Comparison of ENCODE assay signal across 8 mouse cellular contexts in genomic region chr8:80739932-80740331, GRCm38 (mm10). TPM values are rescaled to one million over a fixed set of nuclear protein-coding genes. Genes with fewer than 3 reads are reported as not detected.
DNase-seq lines count a peak whose midpoint lies in the region; ATAC-seq and TF ChIP-seq lines count a peak whose summit lies in the region.

No protein-coding gene starts in this region.

- peaks cover 7% of the 10 kb centered on the region; the same call in 1 of the 2 replicates for H3K4me1 ChIP-seq in heart, embryonic 11.5 days (ENCODE audit: control insufficient read depth, insufficient read depth, low read length)
- peaks cover 2 to 6% of the 10 kb centered on the region in 2 experiments; a peak in 3 of 4 replicates for H3K4me1 ChIP-seq in ES-E14 (ENCODE audit: control insufficient read depth in 2 of 2, insufficient read depth in 2 of 2, low read length in 2 of 2, poor library complexity in 1 of 2)
- peaks cover 13% of the 10 kb centered on the region for H3K4me1 ChIP-seq in heart, embryonic 16.5 days (ENCODE audit: control insufficient read depth, insufficient read depth, low read length)

- peaks cover 35% of the 10 kb centered on the region for H3K79me2 ChIP-seq in macrophage (ENCODE audit: inconsistent target)

- peak overlapping the region; percentile 77 for H3K4me2 ChIP-seq in heart, embryonic 11.5 days
- H3K4me2 ChIP-seq in heart, embryonic 16.5 days (ENCODE audit: low read depth, low read length): peak overlapping the region; percentile 73

- peak overlapping the region; percentile 76 for H3K9ac ChIP-seq in heart, embryonic 11.5 days (ENCODE audit: low read depth, low read length)
- peak overlapping the region; percentile 75 for H3K9ac ChIP-seq in ES-E14 (ENCODE audit: insufficient read depth, low read depth, low read length, poor library complexity, severe bottlenecking)
- H3K9ac ChIP-seq in heart, embryonic 16.5 days (ENCODE audit: low read length): peak overlapping the region; percentile 70

- DNase-seq in heart, postnatal 36 days: no peak
- DNase-seq in ES-E14 (ENCODE audit: low read depth, low spot score): no peak
- no peak for DNase-seq in T-cell, adult 2 months (ENCODE audit: low spot score)
- no peak for DNase-seq in spleen, adult 18-20 months
- no peak for DNase-seq in cerebellum, adult 9-10 months

- H3K4me3 ChIP-seq in heart, embryonic 11.5 days (ENCODE audit: low read depth, low read length): peak overlapping the region; percentile 47
- peak overlapping the region; percentile 79 to 92 for H3K4me3 ChIP-seq in ES-E14 (ENCODE audit: insufficient read depth in 1 of 2, low read depth in 1 of 2, low read length in 2 of 2, poor library complexity in 1 of 2, severe bottlenecking in 1 of 2)
- H3K4me3 ChIP-seq in heart, embryonic 16.5 days (ENCODE audit: low read length): peak overlapping the region; percentile 53
- peak overlapping the region; percentile 63 for H3K4me3 ChIP-seq in macrophage (ENCODE audit: inconsistent target)

- H3K36me3 ChIP-seq in heart, embryonic 11.5 days (ENCODE audit: control insufficient read depth, insufficient read depth, low read length): peaks cover 7% of the 10 kb centered on the region
- peaks cover 6% of the 10 kb centered on the region for H3K36me3 ChIP-seq in ES-E14 (ENCODE audit: control insufficient read depth, insufficient read depth, low read length, poor library complexity, severe bottlenecking)
- peaks cover 5% of the 10 kb centered on the region; the same call in 1 of the 2 replicates for H3K36me3 ChIP-seq in heart, embryonic 16.5 days (ENCODE audit: control insufficient read depth, insufficient read depth)
- H3K36me3 ChIP-seq in macrophage (ENCODE audit: inconsistent target): no peaks in the 10 kb centered on the region

- peak overlapping the region; percentile 94 for H3K27ac ChIP-seq in heart, embryonic 11.5 days (ENCODE audit: low read depth, low read length)
- H3K27ac ChIP-seq in ES-E14 (ENCODE audit: insufficient read depth, low read depth, low read length, poor library complexity, severe bottlenecking) (peak overlapping the region; percentile 45), macrophage (peak overlapping the region; percentile 68)
- peak overlapping the region; percentile 90 for H3K27ac ChIP-seq in heart, embryonic 16.5 days (ENCODE audit: low read length)

- 12% methylated on average over 14 of the region's 14 CpGs for WGBS in heart, embryonic 11.5 days (ENCODE audit: insufficient replicate concordance)
- 10% methylated on average over 14 of the region's 14 CpGs for WGBS in heart, embryonic 16.5 days
- WGBS in macrophage (ENCODE audit: missing documents): 26% methylated on average over 14 of the region's 14 CpGs

- in situ Hi-C loops in ES-E14 (cut with MboI; ENCODE audit: low sequenced_read_pairs in 2 of 2, unreplicated experiment in 2 of 2): loop anchor here (10.0 to 25.0 kb wide), 2 partner anchors 255 to 1053 kb away; no protein-coding TSS in a partner anchor

- no peaks in the 10 kb centered on the region for H3K9me3 ChIP-seq in heart, embryonic 11.5 days (replicated peaks; ENCODE audit: control insufficient read depth, low read length)
- no peaks in the 10 kb centered on the region for H3K9me3 ChIP-seq in ES-E14 (ENCODE audit: control insufficient read depth, insufficient read depth, low read depth, low read length)
- H3K9me3 ChIP-seq in heart, embryonic 16.5 days (replicated peaks; ENCODE audit: control insufficient read depth, low read length): no peaks in the 10 kb centered on the region

- no peak for ATAC-seq in heart, embryonic 11.5 days (replicated peaks; ENCODE audit: insufficient number of reproducible peaks, low FRiP score, low TSS enrichment)
- peak; percentile 11; the same call in 1 of the 2 replicates for ATAC-seq in heart, embryonic 16.5 days (replicated peaks; ENCODE audit: extremely low read depth, insufficient read depth, low FRiP score)

- intact Hi-C loops in heart, postnatal 36 days (cut with DNase I): no loop called here

- no peaks in the 10 kb centered on the region for H3K27me3 ChIP-seq in heart, embryonic 11.5 days (ENCODE audit: control insufficient read depth, insufficient read depth, low read length)
- H3K27me3 ChIP-seq in heart, embryonic 16.5 days (ENCODE audit: control insufficient read depth, insufficient read depth, low read length): no peaks in the 10 kb centered on the region

TF ChIP-seq in ES-E14, 5 proteins besides CTCF, POLR2A, EP300 and RAD21:
- no peak for TF ChIP-seq ZC3H11A (IDR thresholded peaks at IDR 0.05; ENCODE audit: borderline replicate concordance, low read depth, low read length)
- TF ChIP-seq HCFC1 (IDR thresholded peaks at IDR 0.05; ENCODE audit: borderline replicate concordance, insufficient read depth, low read length): no peak
- TF ChIP-seq CHD2 (IDR thresholded peaks at IDR 0.05; ENCODE audit: low read depth, low read length): no peak
- no peak for TF ChIP-seq MAFK (IDR thresholded peaks at IDR 0.05; ENCODE audit: insufficient read depth, low read depth, low read length)
- TF ChIP-seq ZNF384 (IDR thresholded peaks at IDR 0.05; ENCODE audit: low read depth, low read length): no peak

RNA-seq across cellular contexts. Expression of gene Smarca5, which starts 0.6 kb away (rescaled TPM):
- polyA plus RNA-seq in heart, embryonic 11.5 days (2014; fragmentation: Nextera tagmentation; extraction: Ambion mirVana): 51.6 and 52.7 TPM in 2 replicates
- 10 to 100 TPM; 35.3 to 44.0 TPM for total RNA-seq in heart, postnatal 36 days (2021)
- 67.9 and 103 TPM in 2 replicates for total RNA-seq in ES-E14 (2012; rRNA removed)
- polyA plus RNA-seq in heart, embryonic 16.5 days (2015; fragmentation: Nextera tagmentation; extraction: Ambion mirVana): 33.2 and 35.6 TPM in 2 replicates
- 100 to 1,000 TPM in 6 of 26 experiments, 10 to 100 TPM in 20; 51.3 to 143 (median 79.0) TPM for total RNA-seq in macrophage (2018; cell fraction: chromatin; rRNA removed)
- 10 to 100 TPM; 24.3 to 45.9 (median 31.6) TPM for total RNA-seq in macrophage (2018; cell fraction: cytosol; rRNA removed)
- total RNA-seq in macrophage (2018; cell fraction: nucleus; rRNA removed): 10 to 100 TPM; 38.2 to 82.2 (median 53.5) TPM
- polyA plus RNA-seq in macrophage (2018): 23.7 to 43.7 TPM (median 31.2 TPM) in 3 replicates
